Mouse (Mus musculus) intestine, embryonic 14.5 days (tissue): Measurements from ENCODE around the gene Glyat. TPM values are rescaled to one million over a fixed set of nuclear protein-coding genes. Genes with fewer than 3 reads are reported as not detected.

Experiments used
- polyA plus RNA-seq: library from polyadenylated mRNA; unstranded; fragments of >200 nt; fragmentation: Nextera tagmentation; extraction: Ambion mirVana; gene quantifications from 2 replicates; pipeline ENCODE4 v1.2.1, GENCODE M21; 2014

Gene Glyat
- polyA plus RNA-seq, 1 experiment from 2014 or later = not detected

Other genes starting within 250 kb of the Glyat start
- not detected in 2 replicates for gene Olfr1440, start 246.0 kb upstream of the Glyat start, polyA plus RNA-seq
- gene Olfr1441, start 215.9 kb upstream of the Glyat start, polyA plus RNA-seq = not detected in 2 replicates
- not detected in 2 replicates for gene Pfpl, start 205.4 kb upstream of the Glyat start, polyA plus RNA-seq
- gene Mpeg1, start 172.5 kb upstream of the Glyat start, polyA plus RNA-seq = 0.97 and 1.1 TPM in 2 replicates
- gene Dtx4, start 131.9 kb upstream of the Glyat start, polyA plus RNA-seq = 27.4 and 28.8 TPM in 2 replicates
- gene Fam111a, start 87.6 kb upstream of the Glyat start, polyA plus RNA-seq = 19.9 and 23.0 TPM in 2 replicates
- not detected in 2 replicates for gene Gm4952, start 33.3 kb upstream of the Glyat start, polyA plus RNA-seq
- gene Olfr1442, start 37.1 kb downstream of the Glyat start, polyA plus RNA-seq = not detected in 2 replicates
- not detected in 2 replicates for gene Olfr1443, start 44.8 kb downstream of the Glyat start, polyA plus RNA-seq
- gene Keg1, start 62.5 kb downstream of the Glyat start, polyA plus RNA-seq = 0.32 and 0.43 TPM in 2 replicates
- gene Cntf, start 132.3 kb downstream of the Glyat start, polyA plus RNA-seq = 0.77 TPM in 1 of 2 replicates, not detected in the other
- 9.1 and 10.4 TPM in 2 replicates for gene Zfp91, start 162.8 kb downstream of the Glyat start, polyA plus RNA-seq
- gene Lpxn, start 162.9 kb downstream of the Glyat start, polyA plus RNA-seq = 2.3 TPM in 2 replicates
- not detected in 2 replicates for gene Gm5244, start 213.4 kb downstream of the Glyat start, polyA plus RNA-seq
- not detected in 2 replicates for gene Olfr1444, start 224.0 kb downstream of the Glyat start, polyA plus RNA-seq